Mouse (Mus musculus): ENCODE measurements at regions not wholly inside any gene's neighbourhood (a gene's known extent, or its start where the extent isn't known, plus 50 kb on each side); places are given as distances from the start of the nearest gene placed in this dataset.

DNA sequence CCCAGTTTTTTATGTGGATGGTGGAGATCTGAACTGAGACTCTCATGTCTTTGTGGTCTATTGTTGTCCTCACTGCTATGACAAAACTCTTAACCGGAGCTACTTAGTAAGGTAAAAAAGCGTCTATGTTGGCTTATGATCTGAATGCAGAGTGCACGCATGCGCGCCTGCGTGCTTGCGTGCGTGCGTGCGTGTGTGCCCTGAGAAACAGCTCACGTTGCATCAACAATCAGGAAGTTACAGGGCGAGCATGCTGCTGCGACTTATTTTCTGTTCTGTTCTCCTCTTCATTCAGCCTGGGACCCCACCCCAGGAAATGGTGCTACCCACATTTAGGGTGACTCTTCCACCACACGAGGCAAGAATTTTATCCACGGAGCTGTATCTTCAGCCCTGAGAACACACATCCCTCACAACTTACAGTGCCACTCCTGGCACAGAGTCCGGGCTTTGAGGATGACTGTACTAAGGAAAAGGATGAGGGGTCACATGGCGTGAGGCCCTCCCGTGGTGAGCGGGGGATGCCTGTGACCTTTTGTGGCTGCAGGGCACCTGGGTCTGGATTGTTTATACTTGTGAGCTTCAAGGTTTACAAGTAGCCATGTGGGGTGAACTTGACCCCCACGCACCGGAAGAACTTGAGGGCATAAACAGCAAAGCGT, 213.4 kb downstream of the Gadd45g start:
- TF ChIP-seq GATA1 (IDR thresholded peaks at IDR 0.05; ENCODE audit: low read length) (no peak), TAL1 (IDR thresholded peaks at IDR 0.05; ENCODE audit: low read length) (no peak)
- no peaks in the 10 kb centered on the region for H3K9me3 ChIP-seq (ENCODE audit: control insufficient read depth, low read length)
- no peaks in the 10 kb centered on the region for H3K27me3 ChIP-seq (ENCODE audit: control insufficient read depth)
- peaks cover 6% of the 10 kb centered on the region for H3K4me1 ChIP-seq (ENCODE audit: control insufficient read depth)
- H3K36me3 ChIP-seq (ENCODE audit: control insufficient read depth) = no peaks in the 10 kb centered on the region
- H3K4me3 ChIP-seq (replicated peaks) = no peak overlapping the region

DNA sequence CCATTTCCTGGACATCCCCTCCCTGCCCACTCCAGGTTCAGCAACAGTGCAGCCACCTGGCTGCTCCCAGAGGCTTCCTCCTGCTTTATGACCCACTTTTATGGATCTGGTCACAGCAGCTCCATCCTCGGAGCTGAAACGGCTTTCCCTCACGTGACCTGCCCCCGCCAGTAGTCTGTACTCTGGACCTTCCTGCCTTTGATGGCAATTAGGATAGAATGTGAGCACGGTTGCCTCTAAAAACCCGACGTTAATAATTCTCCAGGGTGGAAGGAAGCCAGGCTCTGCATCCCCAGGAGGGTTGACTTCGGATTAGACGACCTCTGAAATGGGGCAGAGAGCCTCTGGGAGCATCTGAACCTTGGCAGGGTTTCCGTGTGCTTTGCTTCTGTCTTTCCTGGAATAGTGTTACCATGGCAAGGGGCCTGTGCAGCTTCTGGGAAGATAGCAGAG, 214.0 kb downstream of the Gadd45g start:
- Histone ChIP-seq H3K4me3 (replicated peaks) (no peak overlapping the region), H3K36me3 (ENCODE audit: control insufficient read depth) (no peaks in the 10 kb centered on the region), H3K4me1 (ENCODE audit: control insufficient read depth) (peaks cover 6% of the 10 kb centered on the region), H3K27me3 (ENCODE audit: control insufficient read depth) (no peaks in the 10 kb centered on the region), H3K9me3 (ENCODE audit: control insufficient read depth, low read length) (no peaks in the 10 kb centered on the region)
- TF ChIP-seq GATA1 (IDR thresholded peaks at IDR 0.05; ENCODE audit: low read length) = no peak
- no peak for TF ChIP-seq TAL1 (IDR thresholded peaks at IDR 0.05; ENCODE audit: low read length)

DNA sequence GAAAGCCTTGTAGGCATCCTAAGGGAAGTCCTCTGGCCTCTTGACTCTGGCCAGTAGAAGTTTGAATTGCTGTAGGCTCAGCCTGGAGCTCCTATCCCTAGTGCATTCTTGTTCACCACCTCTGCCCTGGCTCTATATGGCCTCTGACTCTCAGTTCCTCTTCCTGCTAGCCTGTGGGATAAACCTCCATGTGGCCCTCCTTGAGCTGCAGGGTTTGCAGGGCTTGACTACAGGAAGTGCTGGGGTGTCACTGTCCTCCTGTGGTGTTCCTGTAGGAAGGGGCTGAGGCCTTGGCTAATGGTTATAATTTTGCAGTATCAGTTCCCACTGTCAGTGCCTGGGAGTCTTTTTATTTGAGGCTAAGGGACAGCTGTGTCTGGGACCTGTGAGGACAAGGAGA, 215.0 kb downstream of the Gadd45g start:
- Histone ChIP-seq H3K27me3 (ENCODE audit: control insufficient read depth) (no peaks in the 10 kb centered on the region), H3K9me3 (ENCODE audit: control insufficient read depth, low read length) (no peaks in the 10 kb centered on the region), H3K4me1 (ENCODE audit: control insufficient read depth) (peaks cover 6% of the 10 kb centered on the region), H3K4me3 (replicated peaks) (no peak overlapping the region), H3K36me3 (ENCODE audit: control insufficient read depth) (no peaks in the 10 kb centered on the region)
- TF ChIP-seq TAL1 (IDR thresholded peaks at IDR 0.05; ENCODE audit: low read length) = no peak

DNA sequence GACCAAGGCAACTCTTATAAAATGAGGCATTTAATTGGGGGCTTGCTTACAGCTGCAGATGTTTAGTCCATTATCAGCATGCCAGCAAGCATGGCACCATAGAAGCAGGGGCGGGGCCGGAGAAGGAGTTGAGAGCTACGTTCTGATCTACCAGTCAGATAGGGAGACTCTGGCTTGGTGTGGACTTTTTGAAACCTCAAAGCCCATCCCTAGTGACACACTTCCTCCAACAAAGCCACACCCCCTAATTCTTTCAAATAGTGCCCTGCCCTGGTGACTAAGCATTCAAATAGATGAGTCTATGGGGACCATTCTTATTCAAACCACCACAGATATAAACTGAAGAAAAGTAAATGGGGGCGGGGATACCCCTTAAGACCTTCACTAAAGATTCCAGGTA, 215.4 kb downstream of the Gadd45g start:
- peaks cover 6% of the 10 kb centered on the region for H3K4me1 ChIP-seq (ENCODE audit: control insufficient read depth)
- no peak overlapping the region for H3K4me3 ChIP-seq (replicated peaks)
- TF ChIP-seq TAL1 (IDR thresholded peaks at IDR 0.05; ENCODE audit: low read length) = no peak
- TF ChIP-seq GATA1 (IDR thresholded peaks at IDR 0.05; ENCODE audit: low read length) = no peak
- H3K36me3 ChIP-seq (ENCODE audit: control insufficient read depth) = no peaks in the 10 kb centered on the region
- no peaks in the 10 kb centered on the region for H3K27me3 ChIP-seq (ENCODE audit: control insufficient read depth)
- H3K9me3 ChIP-seq (ENCODE audit: control insufficient read depth, low read length) = no peaks in the 10 kb centered on the region

DNA sequence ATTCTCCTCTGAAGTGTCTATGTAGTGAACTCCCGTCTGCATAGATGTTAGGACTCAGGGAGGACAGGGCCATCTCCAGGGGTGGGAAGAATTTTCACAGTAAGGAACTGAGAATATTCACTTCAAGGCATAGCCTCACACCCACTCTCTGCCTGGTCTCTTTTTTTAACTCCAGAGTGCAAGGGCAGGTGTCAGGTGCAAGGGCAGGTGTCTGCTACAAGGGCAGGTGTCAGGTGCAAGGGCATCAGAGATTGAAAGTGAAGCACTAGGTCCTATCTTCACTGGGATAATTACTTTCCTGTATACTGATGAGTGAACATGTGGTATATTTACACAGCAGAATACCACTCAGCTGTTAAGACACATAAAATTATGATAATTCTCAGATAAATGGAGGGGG, 216.1 kb downstream of the Gadd45g start:
- Histone ChIP-seq H3K36me3 (ENCODE audit: control insufficient read depth) (no peaks in the 10 kb centered on the region), H3K4me3 (replicated peaks) (no peak overlapping the region), H3K9me3 (ENCODE audit: control insufficient read depth, low read length) (no peaks in the 10 kb centered on the region), H3K4me1 (ENCODE audit: control insufficient read depth) (peaks cover 6% of the 10 kb centered on the region), H3K27me3 (ENCODE audit: control insufficient read depth) (no peaks in the 10 kb centered on the region)
- no peak for TF ChIP-seq TAL1 (IDR thresholded peaks at IDR 0.05; ENCODE audit: low read length)
- no peak for TF ChIP-seq GATA1 (IDR thresholded peaks at IDR 0.05; ENCODE audit: low read length)

DNA sequence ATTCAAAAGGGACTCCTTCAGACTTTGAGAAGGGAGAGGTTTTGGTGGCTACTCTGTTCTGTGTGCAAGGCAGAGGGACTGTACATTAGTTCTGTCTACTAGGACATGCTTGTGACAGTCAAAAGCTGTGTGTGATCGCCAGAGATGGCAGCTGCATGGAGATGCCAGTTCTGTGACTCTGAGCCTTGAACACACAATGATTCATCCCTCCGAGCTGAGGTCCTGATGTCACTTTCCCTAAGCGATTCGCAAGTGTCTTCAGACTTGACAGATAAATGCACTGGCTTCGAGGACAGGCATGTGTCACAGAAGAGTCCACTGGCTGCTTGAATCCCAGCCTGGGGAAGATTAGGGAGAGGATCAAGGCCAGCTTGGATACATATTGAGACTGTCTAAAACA, 218.8 kb downstream of the Gadd45g start:
- Histone ChIP-seq H3K27me3 (ENCODE audit: control insufficient read depth) (no peaks in the 10 kb centered on the region), H3K4me3 (replicated peaks) (no peak overlapping the region), H3K9me3 (ENCODE audit: control insufficient read depth, low read length) (no peaks in the 10 kb centered on the region), H3K36me3 (ENCODE audit: control insufficient read depth) (no peaks in the 10 kb centered on the region), H3K4me1 (ENCODE audit: control insufficient read depth) (peaks cover 6% of the 10 kb centered on the region)
- TF ChIP-seq TAL1 (IDR thresholded peaks at IDR 0.05; ENCODE audit: low read length) = no peak
- TF ChIP-seq GATA1 (IDR thresholded peaks at IDR 0.05; ENCODE audit: low read length) = no peak

DNA sequence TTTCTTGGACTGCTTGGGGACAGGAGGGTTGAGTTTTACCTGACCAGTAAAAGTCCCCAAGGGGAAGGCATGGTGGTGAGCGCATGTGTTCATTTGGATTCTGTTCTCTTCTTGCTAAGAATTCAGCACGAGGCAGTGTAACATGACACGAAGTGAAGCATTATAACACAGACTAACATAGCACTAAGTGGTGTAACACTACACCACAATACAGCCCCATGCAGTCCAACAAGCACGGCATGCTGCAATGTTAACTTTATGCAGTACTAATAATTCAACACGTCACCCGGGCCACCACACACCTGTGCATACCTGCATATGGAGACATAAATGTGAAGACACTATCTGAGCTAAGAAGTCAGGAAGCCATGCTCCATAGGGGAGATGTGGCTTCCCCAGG, 219.2 kb downstream of the Gadd45g start:
- Histone ChIP-seq H3K36me3 (ENCODE audit: control insufficient read depth) (no peaks in the 10 kb centered on the region), H3K4me3 (replicated peaks) (no peak overlapping the region), H3K27me3 (ENCODE audit: control insufficient read depth) (no peaks in the 10 kb centered on the region), H3K4me1 (ENCODE audit: control insufficient read depth) (peaks cover 6% of the 10 kb centered on the region), H3K9me3 (ENCODE audit: control insufficient read depth, low read length) (no peaks in the 10 kb centered on the region)
- TF ChIP-seq TAL1 (IDR thresholded peaks at IDR 0.05; ENCODE audit: low read length) (no peak), GATA1 (IDR thresholded peaks at IDR 0.05; ENCODE audit: low read length) (no peak)

DNA sequence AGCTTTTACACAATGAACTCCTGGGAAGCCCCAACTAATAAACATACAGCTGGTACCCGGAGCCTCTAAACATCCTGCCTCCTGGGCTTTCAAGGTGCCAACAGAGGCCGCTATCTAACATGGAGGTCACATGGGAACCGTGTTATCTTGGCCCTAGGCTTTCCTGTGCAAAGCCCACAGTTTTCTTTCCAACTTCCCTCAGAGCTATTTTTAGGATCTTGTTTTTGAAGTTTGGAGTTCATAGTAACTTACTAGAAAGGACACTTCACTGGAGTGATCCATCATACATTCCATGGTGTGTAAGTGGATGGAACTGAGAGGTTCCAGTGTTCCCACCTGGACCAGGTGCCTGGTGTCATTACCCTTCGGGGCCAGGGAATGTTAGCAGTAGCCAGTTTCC, 220.6 kb downstream of the Gadd45g start:
- no peak overlapping the region for H3K4me3 ChIP-seq (replicated peaks)
- H3K27me3 ChIP-seq (ENCODE audit: control insufficient read depth) = no peaks in the 10 kb centered on the region
- no peaks in the 10 kb centered on the region for H3K9me3 ChIP-seq (ENCODE audit: control insufficient read depth, low read length)
- TF ChIP-seq GATA1 (IDR thresholded peaks at IDR 0.05; ENCODE audit: low read length) (no peak), TAL1 (IDR thresholded peaks at IDR 0.05; ENCODE audit: low read length) (no peak)
- peaks cover 4% of the 10 kb centered on the region for H3K4me1 ChIP-seq (ENCODE audit: control insufficient read depth)
- H3K36me3 ChIP-seq (ENCODE audit: control insufficient read depth) = no peaks in the 10 kb centered on the region

DNA sequence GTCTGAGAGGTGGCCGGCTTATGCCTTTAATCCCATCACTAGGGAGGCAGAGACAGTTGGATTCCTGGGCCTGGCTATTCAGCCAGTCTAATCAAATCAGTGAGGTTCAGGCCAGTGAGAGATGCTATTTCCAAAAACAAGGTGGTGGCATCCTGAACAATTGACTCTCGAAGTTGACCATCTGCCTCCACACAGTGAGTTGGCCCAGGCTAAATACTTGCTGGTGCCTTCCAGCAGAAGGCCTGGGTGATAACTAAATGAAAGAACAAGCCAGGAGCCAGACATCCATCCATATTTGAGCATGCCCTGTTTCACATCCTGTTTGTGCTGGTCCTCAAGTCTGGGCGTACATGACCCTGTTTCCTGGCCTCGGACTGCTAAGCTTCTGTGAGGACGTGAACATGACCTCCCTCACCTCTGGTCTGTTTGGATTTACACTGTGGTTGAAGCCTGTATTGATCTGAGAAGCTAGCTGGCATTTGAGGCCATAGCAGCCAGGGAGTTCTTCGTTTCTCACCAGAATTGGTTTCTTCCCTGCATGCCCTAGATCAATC, 222.5 kb downstream of the Gadd45g start:
- H3K4me3 ChIP-seq (replicated peaks) = no peak overlapping the region
- H3K36me3 ChIP-seq (ENCODE audit: control insufficient read depth) = no peaks in the 10 kb centered on the region
- TF ChIP-seq TAL1 (IDR thresholded peaks at IDR 0.05; ENCODE audit: low read length) (no peak), GATA1 (IDR thresholded peaks at IDR 0.05; ENCODE audit: low read length) (no peak)
- no peaks in the 10 kb centered on the region for H3K27me3 ChIP-seq (ENCODE audit: control insufficient read depth)
- peaks cover 4% of the 10 kb centered on the region for H3K4me1 ChIP-seq (ENCODE audit: control insufficient read depth)
- no peaks in the 10 kb centered on the region for H3K9me3 ChIP-seq (ENCODE audit: control insufficient read depth, low read length)

DNA sequence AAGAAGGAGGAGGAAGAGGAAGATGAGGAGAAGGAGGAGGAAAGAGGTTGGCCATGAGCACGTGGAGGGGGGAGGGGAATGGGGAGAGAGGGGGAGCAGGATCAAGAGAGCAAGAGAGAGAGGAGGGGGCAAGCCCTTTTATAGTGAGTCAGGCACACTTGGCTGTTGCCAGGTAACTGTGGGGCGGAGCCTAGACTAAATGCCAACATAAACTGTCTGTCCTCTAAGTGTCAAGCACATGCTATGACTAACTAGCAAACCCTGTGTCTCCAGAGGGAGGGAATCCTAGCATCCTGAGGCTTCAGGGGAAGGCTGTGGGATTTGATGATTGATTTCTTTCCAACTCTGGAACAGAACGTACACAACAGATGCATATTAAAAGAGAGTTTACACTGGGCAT, 223.2 kb downstream of the Gadd45g start:
- H3K36me3 ChIP-seq (ENCODE audit: control insufficient read depth) = no peaks in the 10 kb centered on the region
- no peak overlapping the region for H3K4me3 ChIP-seq (replicated peaks)
- no peaks in the 10 kb centered on the region for H3K9me3 ChIP-seq (ENCODE audit: control insufficient read depth, low read length)
- no peaks in the 10 kb centered on the region for H3K27me3 ChIP-seq (ENCODE audit: control insufficient read depth)
- H3K4me1 ChIP-seq (ENCODE audit: control insufficient read depth) = peaks cover 4% of the 10 kb centered on the region
- no peak for TF ChIP-seq GATA1 (IDR thresholded peaks at IDR 0.05; ENCODE audit: low read length)
- no peak for TF ChIP-seq TAL1 (IDR thresholded peaks at IDR 0.05; ENCODE audit: low read length)

All from erythroblast, embryonic 14.5 days (primary cell).